Mouse (Mus musculus): ENCODE results near the gene Defb36. TPM values are rescaled to one million over a fixed set of nuclear protein-coding genes. Genes with fewer than 3 reads are reported as not detected.
A peak's percentile ranks its signal among the peaks of the same experiment; 100 is the strongest.

Defb36 gene
- polyA plus RNA-seq, 1 experiment from 2014 or later = not detected

DNA sequence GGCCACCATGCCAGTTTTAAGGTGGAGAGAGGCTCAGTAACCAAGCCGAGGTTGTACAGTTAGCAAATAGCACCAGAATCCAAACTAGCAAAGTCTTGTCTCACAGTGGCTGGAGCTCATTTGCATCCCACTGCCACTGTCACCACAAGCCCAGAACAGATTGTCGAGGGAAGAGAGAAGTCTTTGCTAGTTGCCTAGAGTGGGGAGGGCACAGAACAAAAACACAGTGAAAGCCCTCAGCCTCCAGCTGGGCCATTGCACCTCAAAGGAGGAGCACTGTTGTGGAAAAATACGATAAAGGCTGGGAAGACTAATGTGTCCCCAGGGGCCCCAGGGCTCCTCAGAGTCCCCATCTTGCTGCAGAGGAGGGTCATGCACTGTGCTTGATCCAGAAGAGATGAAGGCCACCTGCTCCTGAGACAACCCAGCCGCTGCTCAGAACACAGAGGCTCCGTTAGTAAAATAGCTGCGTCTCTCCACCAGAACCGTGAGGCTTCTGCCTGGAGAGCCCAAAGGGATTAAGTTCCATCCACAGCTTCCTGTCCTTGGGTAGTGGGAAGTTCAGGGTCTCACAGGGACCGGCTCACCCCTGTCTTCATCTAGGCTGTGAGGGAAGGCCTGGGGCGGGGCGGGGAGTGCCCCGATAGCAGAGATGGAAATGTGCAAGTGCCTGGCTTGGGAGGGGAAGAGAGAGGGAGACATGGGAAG is 35.4 kb downstream of the Defb36 start:
- H3K9ac ChIP-seq (ENCODE audit: low read depth, low read length) = no peak overlapping the region
- H3K36me3 ChIP-seq (ENCODE audit: control insufficient read depth, insufficient read depth, low read length) = no peaks in the 10 kb centered on the region
- H3K27me3 ChIP-seq (replicated peaks; ENCODE audit: control insufficient read depth, insufficient read depth, low read length) = 0 out of 2 replicates have a peak, but pooled peaks cover under 1% of the 10 kb centered on the region
- no peak overlapping the region for H3K4me3 ChIP-seq (ENCODE audit: low read length)
- ATAC-seq = peak; percentile 60
- WGBS = 20% methylated on average over 11 of the region's 11 CpGs
- peak overlapping the region; percentile 6; the same call in 1 of the 2 replicates for H3K4me2 ChIP-seq (ENCODE audit: low read depth, low read length)
- no peaks in the 10 kb centered on the region for H3K9me3 ChIP-seq (ENCODE audit: control insufficient read depth, low read length)
- H3K4me1 ChIP-seq (ENCODE audit: control insufficient read depth, insufficient read depth, low read length) = peaks cover 11% of the 10 kb centered on the region; the same call in 1 of the 2 replicates
- peak overlapping the region; percentile 72 for H3K27ac ChIP-seq (ENCODE audit: low read length)

GRCm38 (mm10) chr2:152652901-152653620 is 48.9 kb downstream of the Defb36 start:
- whole genome bisulfite sequencing = 50% methylated on average over 10 of the region's 10 CpGs

DNA sequence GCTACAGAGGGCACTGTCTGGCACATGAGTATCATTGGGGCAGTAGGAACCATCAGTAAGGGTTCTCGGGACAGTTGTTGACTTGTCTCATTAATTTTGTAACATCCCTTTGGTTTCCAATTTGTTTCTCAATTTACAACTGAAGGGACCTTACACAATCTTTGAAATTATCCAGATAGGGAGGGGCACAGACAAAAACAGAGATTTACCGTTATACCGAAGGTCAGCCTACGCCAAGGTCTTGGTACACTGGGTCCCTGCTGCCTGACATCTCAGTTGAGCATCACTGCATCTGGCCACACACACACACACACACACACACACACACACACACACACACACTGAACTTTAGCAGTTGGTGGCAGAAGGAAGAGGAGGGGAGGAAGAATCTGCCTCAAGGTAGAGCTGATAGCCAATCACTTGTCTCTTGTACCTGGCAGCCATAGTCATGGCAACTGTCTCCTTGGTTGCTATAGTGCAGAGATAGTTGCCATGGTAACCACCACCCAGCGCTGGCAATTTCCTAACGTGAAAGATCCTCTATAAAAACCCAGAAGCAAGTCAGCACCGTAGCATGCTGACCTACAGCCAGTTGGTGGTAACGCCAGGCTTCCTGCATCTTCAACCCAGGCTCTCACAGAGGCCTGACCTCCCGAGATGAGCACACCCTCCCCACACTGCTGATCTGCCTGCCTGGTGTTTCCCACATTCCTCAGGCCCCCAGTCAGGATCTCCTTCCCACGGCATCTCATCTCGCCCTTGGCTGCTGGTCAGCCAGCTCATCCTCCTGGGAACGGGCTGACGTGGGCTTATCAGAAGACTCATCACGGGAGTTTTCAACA is 50.0 kb downstream of the Defb36 start:
- no peak overlapping the region for H3K4me2 ChIP-seq (ENCODE audit: low read depth, low read length)

More at GRCm38 (mm10) chr2:152652901-152653620, 48.9 kb downstream of the Defb36 start:
- H3K9me3 ChIP-seq (ENCODE audit: control insufficient read depth, low read length) = no peaks in the 10 kb centered on the region
- H3K27me3 ChIP-seq (replicated peaks; ENCODE audit: control insufficient read depth, insufficient read depth, low read length) = no peaks in the 10 kb centered on the region
- H3K4me1 ChIP-seq (ENCODE audit: control insufficient read depth, insufficient read depth, low read length) = no peaks in the 10 kb centered on the region; the same call in 1 of the 2 replicates
- H3K36me3 ChIP-seq (ENCODE audit: control insufficient read depth, insufficient read depth, low read length) = no peaks in the 10 kb centered on the region
- peak overlapping the region; percentile 28 for H3K27ac ChIP-seq (ENCODE audit: low read length)
- H3K9ac ChIP-seq (ENCODE audit: low read depth, low read length) = no peak overlapping the region
- H3K4me2 ChIP-seq (ENCODE audit: low read depth, low read length) = no peak overlapping the region
- ATAC-seq = peak; percentile 24; the same call in 1 of the 2 replicates
- H3K4me3 ChIP-seq (ENCODE audit: low read length) = no peak overlapping the region

GRCm38 (mm10) chr2:152657398-152657797 is 53.3 kb downstream of the Defb36 start:
- H3K4me2 ChIP-seq (ENCODE audit: low read depth, low read length) = no peak overlapping the region
- no peak overlapping the region for H3K27ac ChIP-seq (ENCODE audit: low read length)
- no peaks in the 10 kb centered on the region for H3K27me3 ChIP-seq (replicated peaks; ENCODE audit: control insufficient read depth, insufficient read depth, low read length)
- no peaks in the 10 kb centered on the region; the same call in 1 of the 2 replicates for H3K4me1 ChIP-seq (ENCODE audit: control insufficient read depth, insufficient read depth, low read length)
- no peaks in the 10 kb centered on the region for H3K9me3 ChIP-seq (ENCODE audit: control insufficient read depth, low read length)
- ATAC-seq = no peak
- no peak overlapping the region for H3K4me3 ChIP-seq (ENCODE audit: low read length)
- 54% methylated on average over 10 of the region's 10 CpGs for WGBS
- no peak overlapping the region for H3K9ac ChIP-seq (ENCODE audit: low read depth, low read length)
- H3K36me3 ChIP-seq (ENCODE audit: control insufficient read depth, insufficient read depth, low read length) = no peaks in the 10 kb centered on the region

More for the DNA sequence above, 50.0 kb downstream of the Defb36 start:
- H3K9ac ChIP-seq (ENCODE audit: low read depth, low read length) = no peak overlapping the region
- H3K4me3 ChIP-seq (ENCODE audit: low read length) = no peak overlapping the region
- 35% methylated on average over 14 of the region's 14 CpGs for WGBS
- H3K27me3 ChIP-seq (replicated peaks; ENCODE audit: control insufficient read depth, insufficient read depth, low read length) = no peaks in the 10 kb centered on the region
- H3K4me1 ChIP-seq (ENCODE audit: control insufficient read depth, insufficient read depth, low read length) = no peaks in the 10 kb centered on the region; the same call in 1 of the 2 replicates
- peak; percentile 29 for ATAC-seq
- no peak overlapping the region for H3K27ac ChIP-seq (ENCODE audit: low read length)
- H3K36me3 ChIP-seq (ENCODE audit: control insufficient read depth, insufficient read depth, low read length) = no peaks in the 10 kb centered on the region
- H3K9me3 ChIP-seq (ENCODE audit: control insufficient read depth, low read length) = no peaks in the 10 kb centered on the region

DNA sequence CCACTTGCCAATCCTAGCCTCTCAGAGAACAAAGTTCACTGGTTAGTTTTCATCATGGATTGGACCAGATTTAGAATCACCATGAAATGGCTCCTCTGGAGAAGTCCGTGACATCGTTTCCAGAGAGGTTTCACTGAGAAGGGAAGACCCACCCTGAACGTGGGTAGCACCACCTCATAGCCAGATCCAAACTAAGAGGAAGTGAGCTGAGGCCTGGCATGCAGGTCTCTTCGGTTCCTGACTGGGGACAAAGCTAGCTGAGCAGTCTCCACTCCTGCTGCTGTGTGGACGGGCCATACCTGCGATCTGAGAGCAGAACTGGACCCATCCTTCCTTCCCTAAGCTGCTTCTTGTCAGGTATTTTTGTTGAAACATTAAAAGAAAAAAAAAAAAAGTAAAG is 57.0 kb downstream of the Defb36 start:
- no peaks in the 10 kb centered on the region for H3K36me3 ChIP-seq (ENCODE audit: control insufficient read depth, insufficient read depth, low read length)
- no peak overlapping the region for H3K4me2 ChIP-seq (ENCODE audit: low read depth, low read length)
- no peak overlapping the region for H3K4me3 ChIP-seq (ENCODE audit: low read length)
- no peak overlapping the region for H3K27ac ChIP-seq (ENCODE audit: low read length)
- H3K9ac ChIP-seq (ENCODE audit: low read depth, low read length) = no peak overlapping the region
- H3K4me1 ChIP-seq (ENCODE audit: control insufficient read depth, insufficient read depth, low read length) = no peaks in the 10 kb centered on the region
- WGBS = 77% methylated on average over 6 of the region's 6 CpGs
- ATAC-seq = no peak
- no peaks in the 10 kb centered on the region for H3K27me3 ChIP-seq (replicated peaks; ENCODE audit: control insufficient read depth, insufficient read depth, low read length)
- H3K9me3 ChIP-seq (ENCODE audit: control insufficient read depth, low read length) = no peaks in the 10 kb centered on the region

Other genes starting within 250 kb of the Defb36 start
- 2.5 and 2.7 TPM in 2 replicates for gene Nrsn2, start 227.7 kb upstream of the Defb36 start, polyA plus RNA-seq (2015; fragmentation: Nextera tagmentation; extraction: Ambion mirVana)
- 3.5 and 3.6 TPM in 2 replicates for gene Sox12, start 206.3 kb upstream of the Defb36 start, polyA plus RNA-seq (2015; fragmentation: Nextera tagmentation; extraction: Ambion mirVana)
- 20.7 and 21.2 TPM in 2 replicates for gene Zcchc3, start 189.3 kb upstream of the Defb36 start, polyA plus RNA-seq (2015; fragmentation: Nextera tagmentation; extraction: Ambion mirVana)
- 0.54 and 0.79 TPM in 2 replicates for gene 6820408C15Rik, start 188.7 kb upstream of the Defb36 start, polyA plus RNA-seq (2015; fragmentation: Nextera tagmentation; extraction: Ambion mirVana)
- gene Defb23, start 139.7 kb upstream of the Defb36 start, polyA plus RNA-seq (2015; fragmentation: Nextera tagmentation; extraction: Ambion mirVana) = not detected in 2 replicates
- gene Defb20, start 127.3 kb upstream of the Defb36 start, polyA plus RNA-seq (2015; fragmentation: Nextera tagmentation; extraction: Ambion mirVana) = not detected in 2 replicates
- gene Defb22, start 114.2 kb upstream of the Defb36 start, polyA plus RNA-seq (2015; fragmentation: Nextera tagmentation; extraction: Ambion mirVana) = not detected in 2 replicates
- gene Defb26, start 92.6 kb upstream of the Defb36 start, polyA plus RNA-seq (2015; fragmentation: Nextera tagmentation; extraction: Ambion mirVana) = not detected in 2 replicates
- not detected in 2 replicates for gene Defb28, start 86.1 kb upstream of the Defb36 start, polyA plus RNA-seq (2015; fragmentation: Nextera tagmentation; extraction: Ambion mirVana)
- not detected in 2 replicates for gene Defb29, start 64.2 kb upstream of the Defb36 start, polyA plus RNA-seq (2015; fragmentation: Nextera tagmentation; extraction: Ambion mirVana)
- not detected in 2 replicates for gene Gm17416, start 35.0 kb upstream of the Defb36 start, polyA plus RNA-seq (2015; fragmentation: Nextera tagmentation; extraction: Ambion mirVana)
- not detected in 2 replicates for gene Defb21, start 31.6 kb upstream of the Defb36 start, polyA plus RNA-seq (2015; fragmentation: Nextera tagmentation; extraction: Ambion mirVana)
- not detected in 2 replicates for gene Defb19, start 24.0 kb upstream of the Defb36 start, polyA plus RNA-seq (2015; fragmentation: Nextera tagmentation; extraction: Ambion mirVana)
- not detected in 2 replicates for gene Defb45, start 4.9 kb upstream of the Defb36 start, polyA plus RNA-seq (2015; fragmentation: Nextera tagmentation; extraction: Ambion mirVana)
- 0.61 and 1.5 TPM in 2 replicates for gene Defb25, start 18.7 kb downstream of the Defb36 start, polyA plus RNA-seq (2015; fragmentation: Nextera tagmentation; extraction: Ambion mirVana)
- 9.4 and 10.2 TPM in 2 replicates for gene Rem1, start 22.6 kb downstream of the Defb36 start, polyA plus RNA-seq (2015; fragmentation: Nextera tagmentation; extraction: Ambion mirVana)
- gene H13, start 65.1 kb downstream of the Defb36 start, polyA plus RNA-seq (2015; fragmentation: Nextera tagmentation; extraction: Ambion mirVana) = 116 and 119 TPM in 2 replicates
- gene Mcts2, start 82.7 kb downstream of the Defb36 start, polyA plus RNA-seq (2015; fragmentation: Nextera tagmentation; extraction: Ambion mirVana) = 18.9 and 25.1 TPM in 2 replicates
- gene Id1, start 131.9 kb downstream of the Defb36 start, polyA plus RNA-seq (2015; fragmentation: Nextera tagmentation; extraction: Ambion mirVana) = 96.1 and 107 TPM in 2 replicates
- gene Cox4i2, start 149.8 kb downstream of the Defb36 start, polyA plus RNA-seq (2015; fragmentation: Nextera tagmentation; extraction: Ambion mirVana) = 14.8 and 15.3 TPM in 2 replicates
- gene Bcl2l1, start 227.4 kb downstream of the Defb36 start, polyA plus RNA-seq (2015; fragmentation: Nextera tagmentation; extraction: Ambion mirVana) = 65.8 and 66.8 TPM in 2 replicates
- gene Tpx2, start 243.6 kb downstream of the Defb36 start, polyA plus RNA-seq (2015; fragmentation: Nextera tagmentation; extraction: Ambion mirVana) = 45.7 and 51.5 TPM in 2 replicates